Mouse (Mus musculus): ENCODE results near the gene Slc35e2. TPM values are rescaled to one million over a fixed set of nuclear protein-coding genes. Genes with fewer than 3 reads are reported as not detected.
"Not testable (repeated sequence)": the region's sequence is repeated elsewhere in the genome, so short reads cannot be mapped to it uniquely, and the experiment has no call there.

Slc35e2 gene
- polyA plus RNA-seq, 1 experiment = 18.1 TPM

DNA sequence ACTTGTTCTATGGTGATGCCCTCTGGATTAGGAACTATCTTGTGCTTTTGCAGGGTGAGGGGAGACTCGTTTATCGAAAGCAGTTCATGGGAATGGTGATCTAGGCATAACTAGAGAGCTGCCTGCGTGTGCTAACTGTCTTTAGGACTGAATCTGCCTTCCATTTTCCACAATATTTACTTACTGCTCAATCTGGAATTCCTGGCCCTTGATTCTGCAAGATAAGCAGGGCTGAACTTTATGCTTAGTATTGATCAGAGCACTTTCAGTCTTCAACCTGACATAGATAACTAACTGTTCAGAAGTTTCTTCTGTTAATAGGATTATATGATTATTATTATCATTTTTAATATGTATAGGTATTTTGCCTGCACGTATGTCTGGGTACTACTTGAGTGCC, 3.9 kb downstream of the Slc35e2 start:
- TF ChIP-seq POLR2A (IDR thresholded peaks at IDR 0.05; ENCODE audit: extremely low read depth, insufficient read depth, low read length) (no peak), CTCF (IDR thresholded peaks at IDR 0.05; ENCODE audit: extremely low read depth, insufficient read depth, low read length) (no peak)
- Histone ChIP-seq H3K4me1 (ENCODE audit: control insufficient read depth, insufficient read depth, low read length) (peaks cover 3% of the 10 kb centered on the region; the same call in 1 of the 2 replicates), H3K27ac (ENCODE audit: insufficient read depth, low read length) (no peak overlapping the region), H3K4me3 (ENCODE audit: insufficient read depth, low read length) (no peak overlapping the region)

DNA sequence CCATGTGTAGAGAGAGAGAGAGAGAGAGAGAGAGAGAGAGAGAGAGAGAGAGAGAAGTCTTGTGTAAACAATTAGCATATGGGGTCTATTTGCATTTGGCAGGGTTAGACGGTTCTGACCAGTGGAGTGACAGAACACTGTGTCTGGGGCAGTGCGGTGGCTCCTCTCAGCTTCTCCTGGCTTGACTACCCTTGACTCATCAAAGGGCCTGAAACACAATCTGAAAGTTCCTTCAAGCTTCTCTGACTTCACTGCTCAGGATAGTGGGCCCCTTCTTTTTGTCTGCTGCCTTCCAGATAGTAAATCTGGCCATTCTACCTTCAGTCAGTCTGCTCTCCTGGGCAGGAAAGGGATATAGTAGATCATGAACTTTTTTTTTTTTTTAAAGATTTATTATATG, 5.6 kb downstream of the Slc35e2 start:
- TF ChIP-seq CTCF (IDR thresholded peaks at IDR 0.05; ENCODE audit: extremely low read depth, insufficient read depth, low read length) (no peak), POLR2A (IDR thresholded peaks at IDR 0.05; ENCODE audit: extremely low read depth, insufficient read depth, low read length) (no peak)
- Histone ChIP-seq H3K4me1 (ENCODE audit: control insufficient read depth, insufficient read depth, low read length) (peaks cover 3% of the 10 kb centered on the region; the same call in 1 of the 2 replicates), H3K27ac (ENCODE audit: insufficient read depth, low read length) (no peak overlapping the region), H3K4me3 (ENCODE audit: insufficient read depth, low read length) (no peak overlapping the region)

DNA sequence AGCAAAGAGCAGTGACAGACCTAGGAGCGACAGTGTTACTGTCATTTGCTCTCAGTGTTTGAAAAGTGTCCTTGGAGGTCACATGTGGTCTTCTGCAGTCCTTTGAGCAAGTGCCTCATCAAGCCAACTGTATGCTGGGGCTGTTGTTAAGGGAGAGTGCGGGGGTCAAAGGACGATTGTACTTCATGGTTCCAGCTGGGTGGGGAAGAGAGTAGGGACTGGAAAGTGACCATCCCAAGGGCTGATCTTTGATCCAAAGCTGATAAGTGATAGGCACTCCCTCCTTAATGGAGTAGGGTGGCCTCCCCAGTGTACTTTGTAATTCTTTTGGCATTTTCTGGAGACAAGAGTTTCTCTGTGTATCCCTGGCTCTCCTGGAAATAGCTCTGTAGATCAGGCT, 10.6 kb downstream of the Slc35e2 start:
- H3K4me3 ChIP-seq (ENCODE audit: insufficient read depth, low read length) = no peak overlapping the region

DNA sequence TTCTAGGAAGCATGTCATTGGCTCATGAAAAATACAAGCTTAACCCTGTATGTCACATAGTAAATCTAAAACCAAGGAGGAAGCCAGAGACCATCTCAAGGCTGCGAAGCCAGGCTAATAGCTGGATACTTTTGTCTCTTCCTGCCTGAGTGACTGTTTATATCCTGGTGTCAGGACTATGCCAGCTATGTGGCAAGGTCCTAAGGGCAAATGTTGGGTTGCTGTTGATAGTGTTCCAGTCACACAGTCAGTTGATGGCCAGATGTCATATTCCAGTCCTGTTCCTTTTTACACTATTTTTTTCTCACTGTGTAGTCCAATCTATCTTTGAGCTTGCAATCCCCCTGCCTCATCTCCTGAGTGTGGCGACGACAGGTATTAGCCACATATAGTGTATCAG, 12.0 kb downstream of the Slc35e2 start:
- Histone ChIP-seq H3K4me3 (ENCODE audit: insufficient read depth, low read length) (no peak overlapping the region), H3K4me1 (ENCODE audit: control insufficient read depth, insufficient read depth, low read length) (no peaks in the 10 kb centered on the region), H3K27ac (ENCODE audit: insufficient read depth, low read length) (no peak overlapping the region)
- TF ChIP-seq CTCF (IDR thresholded peaks at IDR 0.05; ENCODE audit: extremely low read depth, insufficient read depth, low read length) (no peak), POLR2A (IDR thresholded peaks at IDR 0.05; ENCODE audit: extremely low read depth, insufficient read depth, low read length) (no peak)

More for the DNA sequence above, 10.6 kb downstream of the Slc35e2 start:
- H3K4me1 ChIP-seq (ENCODE audit: control insufficient read depth, insufficient read depth, low read length) = no peaks in the 10 kb centered on the region
- TF ChIP-seq CTCF (IDR thresholded peaks at IDR 0.05; ENCODE audit: extremely low read depth, insufficient read depth, low read length) = no peak
- TF ChIP-seq POLR2A (IDR thresholded peaks at IDR 0.05; ENCODE audit: extremely low read depth, insufficient read depth, low read length) = no peak
- H3K27ac ChIP-seq (ENCODE audit: insufficient read depth, low read length) = no peak overlapping the region

DNA sequence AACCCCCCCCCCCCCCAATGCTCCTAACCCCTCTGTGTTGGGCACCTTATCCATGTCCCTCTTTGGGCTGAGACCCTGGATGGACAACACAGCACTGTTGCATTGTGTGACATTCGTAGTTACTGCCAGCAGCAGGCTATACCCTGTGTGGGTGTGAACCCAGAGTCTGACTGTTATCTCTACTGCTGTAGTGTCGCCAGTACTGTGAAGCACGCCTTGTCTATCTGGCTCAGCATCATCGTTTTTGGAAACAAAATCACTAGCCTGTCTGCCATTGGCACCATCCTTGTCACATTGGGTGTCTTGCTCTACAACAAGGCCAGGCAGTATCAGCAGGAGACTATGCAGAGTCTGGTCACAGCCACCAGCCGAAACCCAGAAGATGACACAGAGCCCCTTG, 17.1 kb downstream of the Slc35e2 start:
- no peaks in the 10 kb centered on the region for H3K4me1 ChIP-seq (ENCODE audit: control insufficient read depth, insufficient read depth, low read length)
- no peak overlapping the region for H3K27ac ChIP-seq (ENCODE audit: insufficient read depth, low read length)
- no peak for TF ChIP-seq CTCF (IDR thresholded peaks at IDR 0.05; ENCODE audit: extremely low read depth, insufficient read depth, low read length)
- no peak for TF ChIP-seq POLR2A (IDR thresholded peaks at IDR 0.05; ENCODE audit: extremely low read depth, insufficient read depth, low read length)
- no peak overlapping the region for H3K4me3 ChIP-seq (ENCODE audit: insufficient read depth, low read length)

DNA sequence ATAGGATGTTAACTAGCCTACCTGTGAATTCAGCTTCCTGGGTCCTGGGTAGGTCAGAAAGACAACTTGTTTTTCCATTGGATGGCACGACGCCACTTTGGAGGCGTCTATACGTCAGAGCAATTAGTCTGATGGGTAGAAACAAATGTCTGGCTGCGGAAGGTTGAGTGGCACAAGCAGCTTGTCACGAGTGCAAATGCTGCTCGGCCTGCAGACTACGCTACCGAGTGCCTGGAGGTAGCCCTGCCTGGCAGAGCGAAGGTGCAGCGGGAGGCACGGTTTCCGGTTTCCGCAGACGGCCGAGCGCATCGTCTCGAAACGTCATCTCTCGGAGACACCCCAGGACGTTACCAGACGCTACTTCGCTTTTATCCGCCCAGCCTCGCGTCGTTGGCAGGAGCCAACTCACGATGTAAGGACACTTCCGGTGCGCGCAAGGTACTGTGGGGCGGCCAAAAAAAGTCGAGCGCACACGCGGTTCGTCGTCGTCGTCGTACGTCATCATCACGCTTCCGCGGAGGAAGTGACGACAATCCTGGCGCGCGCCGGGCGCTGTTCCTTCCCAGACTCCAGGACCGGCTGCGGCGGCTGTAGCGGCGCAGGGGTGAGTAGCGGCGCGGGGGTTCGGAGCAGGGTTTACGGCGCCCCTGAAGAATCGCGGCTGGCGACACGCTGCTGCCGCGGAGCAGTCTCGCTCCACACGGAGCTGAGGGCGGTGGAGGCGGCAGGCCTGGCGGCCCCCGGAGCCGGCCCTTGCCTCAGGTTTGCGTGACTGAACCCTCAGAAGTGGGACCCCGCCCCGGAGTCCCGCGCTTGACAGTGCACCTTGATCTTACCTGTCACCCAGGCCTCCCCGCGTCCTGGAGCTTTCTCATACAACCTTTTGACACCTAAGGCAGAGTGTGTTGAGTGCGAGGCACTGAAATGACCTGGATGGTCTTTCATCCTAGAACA, 23.4 kb downstream of the Slc35e2 start, which contains the start of gene Cdk11b:
Cdk11b (plus strand) TSS at position 517 of the 954 bp plus-strand sequence.
- peak within 1 kb of the TSS; percentile 69 for H3K27ac ChIP-seq (ENCODE audit: insufficient read depth, low read length)
- TF ChIP-seq POLR2A (IDR thresholded peaks at IDR 0.05; ENCODE audit: extremely low read depth, insufficient read depth, low read length) (peak; percentile 91), CTCF (IDR thresholded peaks at IDR 0.05; ENCODE audit: extremely low read depth, insufficient read depth, low read length) (no peak)

DNA sequence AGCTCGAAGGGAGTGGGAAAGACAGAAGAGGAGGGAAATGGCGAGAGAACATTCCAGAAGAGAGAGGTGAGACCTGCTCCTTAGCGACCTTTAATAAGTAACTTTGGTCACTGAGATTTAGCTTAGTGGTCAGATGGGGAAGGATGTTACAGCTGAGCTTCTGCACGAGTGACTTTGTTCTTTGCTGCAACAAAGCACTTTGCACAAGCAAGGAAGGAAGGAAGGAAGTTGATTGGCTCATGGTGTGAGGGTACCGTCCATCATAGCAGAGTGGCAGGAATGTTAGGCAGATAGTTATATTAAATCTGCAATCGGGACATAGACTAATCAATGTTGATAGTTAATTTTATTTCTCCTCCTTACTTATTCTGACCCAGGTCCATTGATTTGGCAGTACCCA, 29.1 kb downstream of the Slc35e2 start:
- Histone ChIP-seq H3K4me3 (ENCODE audit: insufficient read depth, low read length) (no peak overlapping the region), H3K4me1 (ENCODE audit: control insufficient read depth, insufficient read depth, low read length) (no peaks in the 10 kb centered on the region; the same call in 1 of the 2 replicates), H3K27ac (ENCODE audit: insufficient read depth, low read length) (no peak overlapping the region)
- TF ChIP-seq CTCF (IDR thresholded peaks at IDR 0.05; ENCODE audit: extremely low read depth, insufficient read depth, low read length) (no peak), POLR2A (IDR thresholded peaks at IDR 0.05; ENCODE audit: extremely low read depth, insufficient read depth, low read length) (no peak)

More for the DNA sequence above, 23.4 kb downstream of the Slc35e2 start, which contains the start of gene Cdk11b:
- Histone ChIP-seq H3K4me3 (ENCODE audit: insufficient read depth, low read length) (peak within 1 kb of the TSS; percentile 63), H3K4me1 (ENCODE audit: control insufficient read depth, insufficient read depth, low read length) (no peaks in the 10 kb centered on the region; the same call in 1 of the 2 replicates)

DNA sequence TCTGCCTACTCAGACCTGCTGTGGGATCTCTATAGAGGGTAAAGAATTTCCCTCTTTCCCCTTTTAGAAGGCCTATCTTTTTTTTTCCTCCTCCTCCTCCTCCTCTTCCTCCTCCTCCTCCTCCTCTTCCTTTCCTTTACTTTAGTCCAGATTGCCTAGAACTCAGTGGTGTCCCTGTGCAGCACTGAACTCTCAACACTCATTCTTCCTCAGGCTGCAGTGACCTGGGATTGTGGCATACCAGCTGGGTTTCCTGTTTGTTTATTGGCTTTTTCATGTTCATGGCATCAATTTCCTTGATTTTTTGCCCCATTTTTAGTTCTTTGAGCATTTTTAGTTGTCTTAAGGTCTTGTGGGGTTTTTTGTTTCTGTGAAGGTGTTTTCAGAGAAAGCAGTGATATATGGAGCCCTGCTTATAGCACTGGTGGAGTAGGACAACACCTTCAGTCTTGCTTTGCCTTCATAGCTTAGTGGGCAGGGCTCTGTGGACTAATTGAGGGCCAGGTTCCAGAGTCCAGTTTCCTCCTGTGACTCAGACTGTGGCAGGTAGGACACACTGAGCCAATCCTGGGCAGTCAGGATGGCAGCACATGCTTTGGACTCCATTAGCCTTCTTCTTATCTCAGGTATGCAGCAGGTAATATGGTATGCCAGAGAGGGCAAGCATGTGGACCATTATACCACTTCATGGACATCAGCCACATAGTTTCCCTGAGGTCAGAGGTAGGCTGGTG, 34.7 kb downstream of the Slc35e2 start:
- Histone ChIP-seq H3K27ac (ENCODE audit: insufficient read depth, low read length) (no peak overlapping the region), H3K4me1 (ENCODE audit: control insufficient read depth, insufficient read depth, low read length) (no peaks in the 10 kb centered on the region), H3K4me3 (ENCODE audit: insufficient read depth, low read length) (no peak overlapping the region)
- TF ChIP-seq CTCF (IDR thresholded peaks at IDR 0.05; ENCODE audit: extremely low read depth, insufficient read depth, low read length) = no peak
- no peak for TF ChIP-seq POLR2A (IDR thresholded peaks at IDR 0.05; ENCODE audit: extremely low read depth, insufficient read depth, low read length)

DNA sequence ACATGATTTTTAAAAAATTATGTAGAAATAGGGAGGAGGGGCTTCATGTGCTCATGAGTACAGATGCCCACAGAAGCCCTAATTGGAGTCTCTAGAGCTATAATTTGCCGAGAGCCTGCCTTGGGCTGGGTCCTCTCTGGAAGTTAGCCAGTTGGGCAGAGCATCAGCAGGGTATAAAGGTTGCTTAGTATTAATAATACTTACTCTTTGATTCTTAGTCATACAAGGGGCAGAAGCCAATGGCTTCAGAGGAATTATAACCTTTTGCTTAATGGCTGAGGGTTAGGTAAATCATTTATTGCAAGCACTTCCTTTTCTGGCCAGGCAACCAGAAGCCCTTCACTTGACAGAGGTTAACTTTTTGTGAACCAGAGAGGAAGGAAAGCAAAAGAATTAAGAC, 42.3 kb downstream of the Slc35e2 start:
- TF ChIP-seq POLR2A (IDR thresholded peaks at IDR 0.05; ENCODE audit: extremely low read depth, insufficient read depth, low read length) (no peak), CTCF (IDR thresholded peaks at IDR 0.05; ENCODE audit: extremely low read depth, insufficient read depth, low read length) (no peak)
- no peak overlapping the region for H3K27ac ChIP-seq (ENCODE audit: insufficient read depth, low read length)
- H3K4me3 ChIP-seq (ENCODE audit: insufficient read depth, low read length) = no peak overlapping the region
- no peaks in the 10 kb centered on the region for H3K4me1 ChIP-seq (ENCODE audit: control insufficient read depth, insufficient read depth, low read length)

DNA sequence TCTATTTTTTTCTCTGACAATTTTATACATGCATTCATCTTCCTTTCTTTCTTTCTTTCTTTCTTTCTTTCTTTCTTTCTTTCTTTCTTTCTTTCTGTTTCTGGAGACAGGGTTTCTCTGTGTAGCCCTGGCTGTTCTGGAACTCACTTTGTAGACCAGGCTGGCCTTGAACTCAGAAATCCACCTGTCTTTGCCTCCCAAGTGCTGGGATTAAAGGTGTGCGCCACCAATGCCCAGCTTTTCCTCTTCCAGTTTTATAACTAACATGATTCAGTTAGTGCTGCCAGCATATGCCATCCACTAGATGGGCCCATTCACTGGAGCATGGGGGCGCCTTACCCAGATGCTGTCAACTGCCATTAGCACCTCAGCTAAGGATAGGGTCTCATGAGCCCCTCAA, 44.1 kb downstream of the Slc35e2 start, which contains the start of gene Gm10563:
Gm10563 (minus strand) TSS at position 101 of the 400 bp plus-strand sequence.
- not testable (repeated sequence) for H3K27ac ChIP-seq (ENCODE audit: insufficient read depth, low read length); H3K4me3 ChIP-seq (ENCODE audit: insufficient read depth, low read length); H3K4me1 ChIP-seq (ENCODE audit: control insufficient read depth, insufficient read depth, low read length)

Data from cortical plate, adult 2 months (tissue).